In genomic region chr6:147506496-147506895, GRCm38 (mm10) we compare ENCODE assay signal across 15 mouse cellular contexts. TPM values are rescaled to one million over a fixed set of nuclear protein-coding genes. Genes with fewer than 3 reads are reported as not detected.
DNase-seq lines count a peak whose midpoint lies in the region; ATAC-seq and TF ChIP-seq lines count a peak whose summit lies in the region.
"Had no signal": no experiment of that assay in that cellular context is flagged by ENCODE, and none has a peak within 500 bp of the region (broad histone marks: within the 10 kb centered on the region; RNA-seq: fewer than 3 reads in every experiment).

No protein-coding gene starts in this region.

- H3K9me3 ChIP-seq in heart, embryonic 10.5 days, result no peaks in the 10 kb centered on the region
- no peaks in the 10 kb centered on the region for H3K9me3 ChIP-seq in heart, postnatal 0 days (replicated peaks; ENCODE audit: control insufficient read depth, low read length)
- H3K9me3 ChIP-seq: forebrain, embryonic 12.5 days; hindbrain, embryonic 15.5 days; liver, embryonic 15.5 days had no signal

- TF ChIP-seq EP300 in heart, postnatal 0 days (IDR thresholded peaks at IDR 0.05; ENCODE audit: low read depth), result no peak

- no peaks in the 10 kb centered on the region for H3K36me3 ChIP-seq in heart, embryonic 10.5 days
- no peaks in the 10 kb centered on the region for H3K36me3 ChIP-seq in heart, postnatal 0 days (replicated peaks; ENCODE audit: control insufficient read depth, insufficient read depth, low read length)
- H3K36me3 ChIP-seq: forebrain, embryonic 12.5 days; hindbrain, embryonic 15.5 days; liver, embryonic 15.5 days had no signal

- H3K27me3 ChIP-seq in heart, embryonic 10.5 days (ENCODE audit: insufficient read depth, poor library complexity, severe bottlenecking), result no peaks in the 10 kb centered on the region
- H3K27me3 ChIP-seq in heart, postnatal 0 days (ENCODE audit: control insufficient read depth, insufficient read depth, low read length), result no peaks in the 10 kb centered on the region
- H3K27me3 ChIP-seq: CH12.LX; forebrain, embryonic 12.5 days; hindbrain, embryonic 15.5 days; liver, embryonic 15.5 days had no signal

- DNase-seq in heart, embryonic 10.5 days (ENCODE audit: low spot score), result no peak
- DNase-seq in heart, adult 9 months (ENCODE audit: low spot score in 2 of 2), result no peak
- DNase-seq in A20 (ENCODE audit: low read depth, low spot score), result peak; percentile 46
- DNase-seq in brain, adult 2 months (ENCODE audit: low read depth, low spot score), result peak; percentile 10
- peak; percentile 48 for DNase-seq in heart, postnatal 0 days (ENCODE audit: low spot score)
- no peak for DNase-seq in kidney, adult 11 months
- no peak for DNase-seq in ovary, postnatal 14 days (ENCODE audit: low spot score)
- DNase-seq: cerebellum, adult 9-10 months; layer of hippocampus, adult 9-11 months had no signal

- peak overlapping the region; percentile 47; the same call in 1 of the 2 replicates for H3K27ac ChIP-seq in heart, embryonic 10.5 days
- peak overlapping the region; percentile 55 for H3K27ac ChIP-seq in heart, postnatal 0 days (ENCODE audit: low read depth)
- H3K27ac ChIP-seq: forebrain, embryonic 12.5 days; hindbrain, embryonic 15.5 days; kidney, postnatal 0 days; liver, embryonic 15.5 days had no signal

- no peak for TF ChIP-seq CTCF in heart, postnatal 0 days (IDR thresholded peaks at IDR 0.05; ENCODE audit: low read depth)

- peak overlapping the region; percentile 61 for H3K4me2 ChIP-seq in heart, postnatal 0 days (ENCODE audit: low read depth, low read length)
- H3K4me2 ChIP-seq: forebrain, embryonic 12.5 days; hindbrain, embryonic 15.5 days; liver, embryonic 15.5 days had no signal

- H3K9ac ChIP-seq in heart, postnatal 0 days (replicated peaks; ENCODE audit: low read depth, low read length), result peak overlapping the region; percentile 4; the same call in 1 of the 2 replicates
- H3K9ac ChIP-seq: forebrain, embryonic 12.5 days; hindbrain, embryonic 15.5 days; liver, embryonic 15.5 days had no signal

- 66% methylated on average over 10 of the region's 10 CpGs for WGBS in heart, embryonic 10.5 days
- WGBS in heart, postnatal 0 days, result 42% methylated on average over 10 of the region's 10 CpGs

- peak overlapping the region; percentile 3; the same call in 1 of the 2 replicates for H3K4me3 ChIP-seq in heart, embryonic 10.5 days
- H3K4me3 ChIP-seq in heart, postnatal 0 days (ENCODE audit: low read depth, low read length), result peak overlapping the region; percentile 34
- H3K4me3 ChIP-seq: forebrain, embryonic 12.5 days; hindbrain, embryonic 15.5 days; liver, embryonic 15.5 days had no signal

- H3K4me1 ChIP-seq in heart, embryonic 10.5 days, result peaks cover 12% of the 10 kb centered on the region
- peaks cover 7% of the 10 kb centered on the region; the same call in 1 of the 2 replicates for H3K4me1 ChIP-seq in heart, postnatal 0 days (ENCODE audit: control insufficient read depth, insufficient read depth)
- H3K4me1 ChIP-seq: forebrain, embryonic 12.5 days; hindbrain, embryonic 15.5 days; liver, embryonic 15.5 days had no signal

- ATAC-seq in heart, postnatal 0 days (ENCODE audit: insufficient read depth, low read depth), result peak; percentile 69; the same call in 1 of the 2 replicates
- ATAC-seq: intestine, embryonic 16.5 days had no signal

RNA-seq across cellular contexts. Expression of gene Ccdc91, which starts 30.9 kb away (rescaled TPM):
- polyA plus RNA-seq in heart, embryonic 10.5 days (2016; fragmentation: Nextera tagmentation; extraction: Ambion mirVana), result 21.8 and 24.6 TPM in 2 replicates
- total RNA-seq in heart, postnatal 0 days (2014; rRNA removed; ENCODE audit: low replicate concordance), result 17.7 and 25.8 TPM in 2 replicates
- polyA plus RNA-seq in heart, postnatal 0 days (2015; fragmentation: Nextera tagmentation; extraction: Ambion mirVana), result 19.0 and 19.2 TPM in 2 replicates

Comparison
In these comparisons a context has a peak if more than half of its experiments do, and no peak if none do; other contexts are left out.
1. DNase-seq: peak in A20 (single experiment), brain, adult 2 months (single experiment) and heart, postnatal 0 days (single experiment); none in heart, embryonic 10.5 days (single experiment), heart, adult 9 months (0 of 2), kidney, adult 11 months (single experiment) and ovary, postnatal 14 days (single experiment).